Mouse (Mus musculus) heart, adult 2 months (tissue): ENCODE results near the gene Cntn4.

Source experiments
- CTCF ChIP-seq: fragments of 200-600 bp; IDR thresholded peaks from 2 replicates; pipeline ENCODE4 v1.8.1; 2022; ENCODE audit warnings: antibody characterized with exemption, mild to moderate bottlenecking, moderate library complexity
- EP300 ChIP-seq: fragments of 200-500 bp; IDR thresholded peaks from 2 replicates; pipeline ENCODE4 v1.6.1; 2011; ENCODE audit warnings: low read depth, low read length, control low read depth; ENCODE audit not compliant: insufficient read depth
- POLR2A ChIP-seq: fragments of 200-500 bp; IDR thresholded peaks from 2 replicates; pipeline ENCODE4 v1.6.1; 2011; ENCODE audit warnings: mild to moderate bottlenecking, low read depth, low read length, control low read depth; ENCODE audit not compliant: insufficient read depth

DNA sequence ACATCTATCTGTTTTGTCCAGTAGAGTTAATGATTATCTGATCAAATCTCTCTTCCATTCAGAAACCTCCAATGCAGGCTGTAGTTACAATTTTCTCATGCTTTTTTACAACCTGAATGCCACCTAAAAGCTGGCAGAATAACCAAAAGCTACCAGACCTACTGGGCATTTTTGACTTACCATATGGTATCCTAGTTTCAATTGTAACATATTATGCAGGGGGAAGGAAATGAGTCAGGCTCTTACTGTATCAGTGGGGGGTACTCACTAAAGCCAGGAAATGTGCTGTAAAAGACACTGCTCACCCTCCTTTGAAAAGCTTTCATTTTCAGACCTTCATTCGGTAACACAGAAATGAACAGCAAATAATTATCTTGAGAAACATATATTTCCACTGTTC is 763.3 kb downstream of the Cntn4 start:
- TF ChIP-seq CTCF: no peak
- TF ChIP-seq POLR2A: no peak
- TF ChIP-seq EP300: no peak
